Mouse (Mus musculus) sigmoid colon, adult 10 weeks (tissue): Measurements from ENCODE around the gene C1qtnf6. TPM values are rescaled to one million over a fixed set of nuclear protein-coding genes. Genes with fewer than 3 reads are reported as not detected.

ENCODE experiments used
- polyA plus RNA-seq: library from polyadenylated mRNA; stranded (reverse); fragments of 350-450 nt; fragmentation: Illumina TruSeq; extraction: RNeasy Lipid Tissue Mini Kit (QIAGEN cat#74804); gene quantifications from one replicate; pipeline ENCODE4 v1.2.3, GENCODE M21; 2014; ENCODE audit warnings: low read depth, low replicate concordance

The C1qtnf6 gene
- polyA plus RNA-seq, result 15.3 TPM

GRCm38 (mm10) chr15:78530671-78531450, at the start of gene C1qtnf6:
Gene C1qtnf6 (minus strand): TSS chr15:78531416.

GRCm38 (mm10) chr15:78572658-78573397, 41.6 kb upstream of the C1qtnf6 start, which contains the start of gene Rac2:
Gene Rac2 (minus strand): TSS chr15:78572783.

GRCm38 (mm10) chr15:78544561-78545001, 13.4 kb upstream of the C1qtnf6 start, which contains the start of gene Sstr3:
Gene Sstr3 (minus strand): TSS chr15:78544685.

GRCm38 (mm10) chr15:78494968-78495406, 36.2 kb downstream of the C1qtnf6 start, which contains the start of gene Il2rb:
Gene Il2rb (minus strand): TSS chr15:78495271.

Other genes with a start within 250 kb of the C1qtnf6 start
- 1.7 TPM for gene Csf2rb2, start 225.7 kb downstream of the C1qtnf6 start, polyA plus RNA-seq
- 2.7 TPM for gene Csf2rb, start 205.7 kb downstream of the C1qtnf6 start, polyA plus RNA-seq
- gene Tex33, start 135.5 kb downstream of the C1qtnf6 start, polyA plus RNA-seq, result not detected
- gene Tst, start 125.5 kb downstream of the C1qtnf6 start, polyA plus RNA-seq, result 8.8 TPM
- gene Mpst, start 125.0 kb downstream of the C1qtnf6 start, polyA plus RNA-seq, result 4.1 TPM
- gene Kctd17, start 102.9 kb downstream of the C1qtnf6 start, polyA plus RNA-seq, result 5.5 TPM
- not detected for gene Tmprss6, start 62.8 kb downstream of the C1qtnf6 start, polyA plus RNA-seq
- 0.44 TPM for gene Il2rb, start 36.1 kb downstream of the C1qtnf6 start, polyA plus RNA-seq
- gene Sstr3, start 13.3 kb upstream of the C1qtnf6 start, polyA plus RNA-seq, result 0.16 TPM
- 1.6 TPM for gene Rac2, start 41.4 kb upstream of the C1qtnf6 start, polyA plus RNA-seq
- 2.1 TPM for gene Cyth4, start 65.6 kb upstream of the C1qtnf6 start, polyA plus RNA-seq
- gene Elfn2, start 187.4 kb upstream of the C1qtnf6 start, polyA plus RNA-seq, result 0.13 TPM
- gene Mfng, start 242.1 kb upstream of the C1qtnf6 start, polyA plus RNA-seq, result not detected